Mouse (Mus musculus) stomach, postnatal 0 days (tissue): Measurements from ENCODE around the gene Chka.

Source experiments
- CTCF ChIP-seq: IDR thresholded peaks from 2 replicates; pipeline ENCODE4 v1.5.1; 2016; ENCODE audit warnings: antibody characterized with exemption, low read depth, mild to moderate bottlenecking, moderate library complexity
- EP300 ChIP-seq: optimal IDR thresholded peaks from 2 replicates; pipeline ENCODE3; 2016; ENCODE audit warnings: antibody characterized with exemption

DNA sequence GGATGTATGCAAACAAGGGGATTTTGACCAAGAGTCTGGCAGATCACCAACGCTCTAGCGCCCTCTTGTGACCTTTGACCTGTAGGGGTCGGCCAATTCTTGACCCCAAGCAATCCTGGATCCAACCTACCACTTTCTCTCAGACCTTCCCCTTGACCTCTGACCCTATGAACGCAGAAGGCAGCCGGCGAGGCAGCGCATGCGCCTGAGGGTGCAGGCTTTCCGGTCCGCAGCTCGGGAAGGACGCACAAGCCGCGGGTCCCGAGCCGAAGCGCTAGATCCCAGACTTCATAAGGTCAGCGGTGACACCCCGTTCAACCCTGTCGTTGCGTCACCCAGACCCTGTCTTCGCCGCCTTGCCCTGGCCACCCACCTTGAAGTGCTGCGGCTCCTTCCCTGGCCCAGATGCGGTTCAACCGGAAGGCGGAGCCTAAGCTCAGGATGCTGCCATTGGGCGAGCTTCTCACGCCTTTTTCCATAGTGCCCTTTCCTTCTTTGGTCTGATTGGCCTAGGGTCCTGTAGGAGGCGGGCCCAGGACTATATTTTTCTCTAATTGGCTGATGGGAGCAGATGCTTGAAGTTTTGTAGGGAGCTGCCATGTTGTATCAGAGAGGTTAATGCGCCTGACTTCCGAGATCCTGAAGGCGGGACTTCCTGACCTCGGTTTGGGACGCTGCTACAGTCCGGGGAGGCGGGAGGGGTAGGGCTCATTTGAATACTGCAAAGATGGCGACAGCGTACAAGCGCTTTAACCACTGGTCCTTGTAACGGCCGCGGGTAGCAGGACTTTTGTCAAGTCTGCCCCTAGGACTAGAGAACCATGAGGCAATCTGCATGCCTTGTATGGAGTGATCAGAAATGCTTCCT is 61.0 kb downstream of the Chka start, which contains the start of gene Ndufs8:
- TF ChIP-seq CTCF: peak; percentile 40; the same call in 1 of the 2 replicates
- no peak for TF ChIP-seq EP300
